Mouse (Mus musculus): Measurements from ENCODE around the gene Slc2a3. TPM values are rescaled to one million over a fixed set of nuclear protein-coding genes. Genes with fewer than 3 reads are reported as not detected.

Gene Slc2a3
- total and polyA plus RNA-seq, 2 experiments from 2014 or later, result 48.9 to 129 TPM

- TF ChIP-seq CTCF (IDR thresholded peaks at IDR 0.05; ENCODE audit: low read depth), result peak; percentile 58
- H3K4me2 ChIP-seq (ENCODE audit: low read depth, low read length), result no peak overlapping the region
- no peaks in the 10 kb centered on the region for H3K27me3 ChIP-seq (ENCODE audit: insufficient read depth, low read length)
- H3K9ac ChIP-seq (replicated peaks; ENCODE audit: low read length), result no peak overlapping the region
- H3K36me3 ChIP-seq (ENCODE audit: insufficient read depth, low read length), result no peaks in the 10 kb centered on the region
- WGBS, result 94% methylated on average over 3 of the region's 3 CpGs
- no peaks in the 10 kb centered on the region for H3K9me3 ChIP-seq (ENCODE audit: low read length)
- no peak overlapping the region for H3K4me3 ChIP-seq (ENCODE audit: low read length)
- ATAC-seq (no peak), DNase-seq (ENCODE audit: low spot score) (peak; percentile 54)
- H3K4me1 ChIP-seq (ENCODE audit: insufficient read depth, low read length), result no peaks in the 10 kb centered on the region
- H3K27ac ChIP-seq, result no peak overlapping the region
Observed at GRCm38 (mm10) chr6:122784866-122785265, 16.6 kb downstream of the Slc2a3 start.

DNA sequence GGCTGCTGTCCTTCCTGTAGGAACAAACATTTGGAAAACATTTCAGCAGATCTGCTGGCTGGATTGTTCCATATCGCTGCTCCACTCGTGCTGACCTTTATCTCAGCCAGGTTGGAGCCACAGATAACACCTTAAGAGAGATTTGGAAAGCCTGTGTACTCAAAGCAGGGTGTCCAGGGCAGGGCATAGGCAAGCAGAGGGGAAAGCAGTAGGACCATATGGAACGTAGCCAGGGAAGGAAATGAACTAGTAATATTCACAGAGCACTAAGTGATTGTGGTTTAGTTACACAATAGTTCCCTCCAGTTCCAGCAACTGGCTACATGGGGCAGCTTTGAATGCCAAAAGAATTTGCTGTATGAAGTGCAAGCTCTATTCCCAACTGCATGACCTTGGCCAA lies 19.3 kb downstream of the Slc2a3 start:
- no peak for TF ChIP-seq CTCF (IDR thresholded peaks at IDR 0.05; ENCODE audit: low read depth)
- H3K27ac ChIP-seq, result no peak overlapping the region
- H3K4me1 ChIP-seq (ENCODE audit: insufficient read depth, low read length), result no peaks in the 10 kb centered on the region
- 66% methylated on average over 3 of the region's 3 CpGs for WGBS
- DNase-seq (ENCODE audit: low spot score) (no peak), ATAC-seq (no peak)
- H3K27me3 ChIP-seq (ENCODE audit: insufficient read depth, low read length), result no peaks in the 10 kb centered on the region
- H3K4me3 ChIP-seq (ENCODE audit: low read length), result no peak overlapping the region
- no peak overlapping the region for H3K4me2 ChIP-seq (ENCODE audit: low read depth, low read length)
- no peaks in the 10 kb centered on the region for H3K36me3 ChIP-seq (ENCODE audit: insufficient read depth, low read length)
- H3K9ac ChIP-seq (replicated peaks; ENCODE audit: low read length), result no peak overlapping the region
- H3K9me3 ChIP-seq (ENCODE audit: low read length), result no peaks in the 10 kb centered on the region

DNA sequence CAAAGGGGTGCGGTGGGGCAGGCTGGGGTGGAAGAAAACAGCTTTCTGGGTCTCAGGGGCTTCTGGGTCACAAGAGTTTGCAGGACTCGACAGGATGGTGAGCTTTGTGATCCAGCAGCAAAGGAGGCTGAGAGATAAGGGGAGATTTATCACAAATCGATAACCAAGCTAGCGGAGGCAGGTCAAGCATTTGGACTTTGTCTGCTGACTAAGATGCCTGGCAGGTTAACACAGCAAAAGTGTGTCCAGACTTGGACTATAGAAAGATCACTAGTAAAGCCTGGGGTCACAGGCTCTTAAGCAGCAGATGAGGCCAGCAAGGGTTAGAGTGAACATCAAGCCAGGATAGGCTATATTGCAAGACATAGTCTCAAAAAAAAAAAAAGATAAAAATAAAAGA lies 20.3 kb downstream of the Slc2a3 start:
- H3K4me3 ChIP-seq (ENCODE audit: low read length), result no peak overlapping the region
- TF ChIP-seq CTCF (IDR thresholded peaks at IDR 0.05; ENCODE audit: low read depth), result no peak
- no peak overlapping the region for H3K27ac ChIP-seq
- no peaks in the 10 kb centered on the region for H3K27me3 ChIP-seq (ENCODE audit: insufficient read depth, low read length)
- WGBS, result 78% methylated on average over 4 of the region's 4 CpGs
- no peak for ATAC-seq
- H3K9ac ChIP-seq (replicated peaks; ENCODE audit: low read length), result no peak overlapping the region
- no peaks in the 10 kb centered on the region for H3K4me1 ChIP-seq (ENCODE audit: insufficient read depth, low read length)
- no peak overlapping the region for H3K4me2 ChIP-seq (ENCODE audit: low read depth, low read length)
- DNase-seq (ENCODE audit: low spot score), result no peak
- H3K9me3 ChIP-seq (ENCODE audit: low read length), result no peaks in the 10 kb centered on the region
- no peaks in the 10 kb centered on the region for H3K36me3 ChIP-seq (ENCODE audit: insufficient read depth, low read length)

- no peaks in the 10 kb centered on the region for H3K36me3 ChIP-seq (ENCODE audit: insufficient read depth, low read length)
- no peak overlapping the region for H3K4me2 ChIP-seq (ENCODE audit: low read depth, low read length)
- H3K27ac ChIP-seq, result no peak overlapping the region
- no peaks in the 10 kb centered on the region for H3K27me3 ChIP-seq (ENCODE audit: insufficient read depth, low read length)
- H3K4me3 ChIP-seq (ENCODE audit: low read length), result no peak overlapping the region
- no peaks in the 10 kb centered on the region for H3K4me1 ChIP-seq (ENCODE audit: insufficient read depth, low read length)
- DNase-seq (ENCODE audit: low spot score) (no peak), ATAC-seq (no peak)
- no peak for TF ChIP-seq CTCF (IDR thresholded peaks at IDR 0.05; ENCODE audit: low read depth)
- H3K9ac ChIP-seq (replicated peaks; ENCODE audit: low read length), result no peak overlapping the region
- 54% methylated on average over 1 of the region's 1 CpGs for WGBS
- H3K9me3 ChIP-seq (ENCODE audit: low read length), result no peaks in the 10 kb centered on the region
Observed at GRCm38 (mm10) chr6:122779916-122780315, 21.5 kb downstream of the Slc2a3 start.

DNA sequence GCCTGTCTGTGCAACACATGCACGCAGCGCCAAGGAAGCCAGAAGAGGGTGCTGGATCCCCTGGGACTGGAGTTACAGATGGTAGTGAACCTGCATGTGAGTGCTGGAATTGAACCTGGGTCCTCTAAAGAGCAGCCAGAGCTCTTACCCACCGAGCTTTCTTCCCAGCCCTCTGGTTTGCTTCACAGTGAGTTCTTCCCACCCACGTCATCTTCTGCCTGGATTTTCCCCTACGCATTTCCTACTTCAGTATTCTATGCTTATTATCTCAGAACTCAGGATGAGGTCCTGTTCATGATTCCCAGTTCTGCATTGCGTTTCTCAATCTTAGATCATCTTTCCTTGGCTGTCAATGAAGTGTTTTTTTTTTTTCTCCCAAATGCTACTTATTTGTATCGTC lies 25.4 kb downstream of the Slc2a3 start:
- no peaks in the 10 kb centered on the region for H3K27me3 ChIP-seq (ENCODE audit: insufficient read depth, low read length)
- no peak overlapping the region for H3K4me3 ChIP-seq (ENCODE audit: low read length)
- no peak for DNase-seq (ENCODE audit: low spot score)
- no peak overlapping the region for H3K4me2 ChIP-seq (ENCODE audit: low read depth, low read length)
- no peak for TF ChIP-seq CTCF (IDR thresholded peaks at IDR 0.05; ENCODE audit: low read depth)
- ATAC-seq, result no peak
- 80% methylated on average over 7 of the region's 7 CpGs for WGBS
- H3K27ac ChIP-seq, result no peak overlapping the region
- H3K9me3 ChIP-seq (ENCODE audit: low read length), result no peaks in the 10 kb centered on the region
- no peak overlapping the region for H3K9ac ChIP-seq (replicated peaks; ENCODE audit: low read length)
- H3K4me1 ChIP-seq (ENCODE audit: insufficient read depth, low read length), result no peaks in the 10 kb centered on the region
- H3K36me3 ChIP-seq (ENCODE audit: insufficient read depth, low read length), result no peaks in the 10 kb centered on the region

DNA sequence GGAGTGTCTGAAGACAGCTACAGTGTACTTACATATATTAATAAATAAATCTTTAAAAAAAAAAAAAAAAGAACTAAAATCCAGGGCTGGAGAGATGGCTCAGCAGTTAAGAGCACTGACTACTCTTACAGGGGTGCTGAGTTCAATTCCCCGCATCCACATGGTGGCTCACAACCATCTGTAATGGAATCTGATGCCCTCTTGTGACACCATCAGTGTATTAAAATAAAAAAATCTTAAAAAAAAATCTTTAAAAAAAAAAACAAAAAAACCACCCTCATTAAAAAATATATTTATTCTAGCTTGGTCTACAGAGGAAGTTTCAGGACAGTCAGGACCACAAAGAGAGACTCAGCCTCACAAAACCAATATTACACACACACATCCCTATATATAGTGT lies 27.1 kb downstream of the Slc2a3 start:
- no peak overlapping the region for H3K27ac ChIP-seq
- peaks cover 7% of the 10 kb centered on the region; the same call in 1 of the 2 replicates for H3K4me1 ChIP-seq (ENCODE audit: insufficient read depth, low read length)
- H3K4me3 ChIP-seq (ENCODE audit: low read length), result no peak overlapping the region
- H3K9ac ChIP-seq (replicated peaks; ENCODE audit: low read length), result no peak overlapping the region
- no peak for TF ChIP-seq CTCF (IDR thresholded peaks at IDR 0.05; ENCODE audit: low read depth)
- ATAC-seq, result no peak
- 89% methylated on average over 1 of the region's 1 CpGs for WGBS
- no peaks in the 10 kb centered on the region for H3K27me3 ChIP-seq (ENCODE audit: insufficient read depth, low read length)
- H3K4me2 ChIP-seq (ENCODE audit: low read depth, low read length), result no peak overlapping the region
- H3K9me3 ChIP-seq (ENCODE audit: low read length), result no peaks in the 10 kb centered on the region
- H3K36me3 ChIP-seq (ENCODE audit: insufficient read depth, low read length), result no peaks in the 10 kb centered on the region
- no peak for DNase-seq (ENCODE audit: low spot score)

- Histone ChIP-seq H3K27ac (no peak overlapping the region), H3K9me3 (ENCODE audit: low read length) (no peaks in the 10 kb centered on the region), H3K4me2 (ENCODE audit: low read depth, low read length) (no peak overlapping the region), H3K36me3 (ENCODE audit: insufficient read depth, low read length) (no peaks in the 10 kb centered on the region), H3K4me3 (ENCODE audit: low read length) (no peak overlapping the region), H3K4me1 (ENCODE audit: insufficient read depth, low read length) (peaks cover 7% of the 10 kb centered on the region; the same call in 1 of the 2 replicates), H3K27me3 (ENCODE audit: insufficient read depth, low read length) (no peaks in the 10 kb centered on the region), H3K9ac (replicated peaks; ENCODE audit: low read length) (no peak overlapping the region)
- no peak for DNase-seq (ENCODE audit: low spot score)
- TF ChIP-seq CTCF (IDR thresholded peaks at IDR 0.05; ENCODE audit: low read depth), result no peak
- no peak for ATAC-seq
- 67% methylated on average over 6 of the region's 6 CpGs for WGBS
Observed at GRCm38 (mm10) chr6:122772701-122773100, 28.7 kb downstream of the Slc2a3 start.

All from hindbrain, postnatal 0 days (tissue).